Mouse (Mus musculus) forebrain, embryonic 16.5 days (tissue): ENCODE results near the gene Dynlt1f. TPM values are rescaled to one million over a fixed set of nuclear protein-coding genes. Genes with fewer than 3 reads are reported as not detected.
"Not testable (repeated sequence)": the region's sequence is repeated elsewhere in the genome, so short reads cannot be mapped to it uniquely, and the experiment has no call there.

Experiments used
- ATAC-seq: fragments of 200-750 bp; cut with Nextera tagmentation; 2 replicates; pipeline ENCODE4 v1.8.0; 2017; ENCODE audit warnings: mild to moderate bottlenecking, moderate library complexity
- H3K27ac ChIP-seq: fragments of 300-500 bp; sonication (generic); 2 replicates; pipeline ENCODE4 v1.5.1; 2014; ENCODE audit warnings: low read length, control low read depth
- H3K27me3 ChIP-seq: fragments of 300-500 bp; sonication (generic); replicated peaks from 2 replicates; pipeline ENCODE4 v1.6.1; 2014; ENCODE audit warnings: low read length; ENCODE audit not compliant: control insufficient read depth, insufficient read depth
- H3K36me3 ChIP-seq: fragments of 300-500 bp; sonication (generic); 2 replicates; pipeline ENCODE4 v1.6.1; 2014; ENCODE audit not compliant: control insufficient read depth, insufficient read depth
- H3K4me1 ChIP-seq: fragments of 300-500 bp; sonication (generic); replicated peaks from 2 replicates; pipeline ENCODE4 v1.6.1; 2014; ENCODE audit warnings: low read length; ENCODE audit not compliant: control insufficient read depth, insufficient read depth
- H3K4me2 ChIP-seq: fragments of 300-500 bp; sonication (generic); 2 replicates; pipeline ENCODE4 v1.6.1; 2014; ENCODE audit warnings: mild to moderate bottlenecking, low read length, control low read depth
- H3K4me3 ChIP-seq: fragments of 300-500 bp; sonication (generic); replicated peaks from 2 replicates; pipeline ENCODE4 v1.5.1; 2014; ENCODE audit warnings: mild to moderate bottlenecking, low read length, control low read depth
- H3K9ac ChIP-seq: fragments of 300-500 bp; sonication (generic); replicated peaks from 2 replicates; pipeline ENCODE4 v1.6.1; 2014; ENCODE audit warnings: low read depth, low read length, control low read depth
- H3K9me3 ChIP-seq: fragments of 300-500 bp; sonication (generic); 2 replicates; pipeline ENCODE4 v1.6.1; 2016; ENCODE audit warnings: low read length; ENCODE audit not compliant: control insufficient read depth
- WGBS: fragments of 180-500 bp; shearing (Covaris S2); extraction: QIAGEN DNeasy Blood & Tissue Kit; methylation state at CpG from one replicate; pipeline ENCODE4 v1.1.7; 2014; 5-methylcytosine and 5-hydroxymethylcytosine counted together
- polyA plus RNA-seq: library from polyadenylated mRNA; unstranded; fragments of >200 nt; fragmentation: Nextera tagmentation; extraction: Ambion mirVana; gene quantifications from 2 replicates; pipeline ENCODE4 v1.2.1, GENCODE M21; 2015

Dynlt1f gene
- polyA plus RNA-seq, 1 experiment from 2014 or later = 206 TPM

- 87% methylated on average over 3 of the region's 3 CpGs for WGBS
- not testable (repeated sequence) for H3K27ac ChIP-seq, H3K36me3 ChIP-seq, ATAC-seq, H3K9me3 ChIP-seq, H3K4me2 ChIP-seq, H3K9ac ChIP-seq, H3K4me3 ChIP-seq, H3K27me3 ChIP-seq, H3K4me1 ChIP-seq
Observed at GRCm38 (mm10) chr17:6647452-6647851, 8.2 kb downstream of the Dynlt1f start.

GRCm38 (mm10) chr17:6646841-6647240, 8.9 kb downstream of the Dynlt1f start:
- H3K9ac ChIP-seq, H3K4me1 ChIP-seq, H3K36me3 ChIP-seq, H3K4me3 ChIP-seq, H3K9me3 ChIP-seq, H3K27ac ChIP-seq, H3K4me2 ChIP-seq, H3K27me3 ChIP-seq, ATAC-seq: not testable (repeated sequence)
- WGBS = 100% methylated on average over 7 of the region's 8 CpGs

- not testable (repeated sequence) for H3K36me3 ChIP-seq, H3K9ac ChIP-seq, H3K4me2 ChIP-seq, H3K4me3 ChIP-seq, H3K9me3 ChIP-seq, ATAC-seq, H3K4me1 ChIP-seq, H3K27ac ChIP-seq, H3K27me3 ChIP-seq
- whole genome bisulfite sequencing = 94% methylated on average over 4 of the region's 4 CpGs
Observed at GRCm38 (mm10) chr17:6645668-6646067, 10.0 kb downstream of the Dynlt1f start.

DNA sequence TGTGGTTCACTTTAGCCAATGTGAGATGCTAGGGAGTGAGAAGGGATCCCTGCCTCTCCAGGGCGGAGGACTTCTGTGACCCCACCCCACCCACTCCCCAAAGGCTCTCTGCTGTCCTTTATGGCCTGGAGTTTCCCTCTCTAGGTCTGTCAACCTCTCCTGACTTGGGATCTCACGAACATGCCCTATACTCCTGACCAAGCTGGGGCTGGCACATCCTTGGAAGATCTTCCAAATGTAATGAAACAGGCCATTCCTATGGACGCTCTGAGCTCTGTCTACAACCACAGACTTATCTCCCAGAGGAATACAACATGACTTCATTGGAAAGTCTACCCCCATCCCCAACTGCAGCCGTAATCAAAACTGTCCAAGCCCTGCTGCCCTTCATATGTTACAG, 11.0 kb downstream of the Dynlt1f start:
- ATAC-seq, H3K4me2 ChIP-seq, H3K4me3 ChIP-seq, H3K9me3 ChIP-seq, H3K27ac ChIP-seq, H3K9ac ChIP-seq, H3K27me3 ChIP-seq, H3K36me3 ChIP-seq, H3K4me1 ChIP-seq: not testable (repeated sequence)
- WGBS = 93% methylated on average over 4 of the region's 4 CpGs

GRCm38 (mm10) chr17:6644210-6644609, 11.5 kb downstream of the Dynlt1f start:
- not testable (repeated sequence) for ATAC-seq, H3K9me3 ChIP-seq, H3K4me2 ChIP-seq, H3K4me3 ChIP-seq, H3K27me3 ChIP-seq, H3K9ac ChIP-seq, H3K27ac ChIP-seq, H3K4me1 ChIP-seq, H3K36me3 ChIP-seq
- 91% methylated on average over 8 of the region's 9 CpGs for WGBS

- WGBS = 83% methylated on average over 14 of the region's 14 CpGs
Observed at GRCm38 (mm10) chr17:6640771-6641429, 14.8 kb downstream of the Dynlt1f start.

DNA sequence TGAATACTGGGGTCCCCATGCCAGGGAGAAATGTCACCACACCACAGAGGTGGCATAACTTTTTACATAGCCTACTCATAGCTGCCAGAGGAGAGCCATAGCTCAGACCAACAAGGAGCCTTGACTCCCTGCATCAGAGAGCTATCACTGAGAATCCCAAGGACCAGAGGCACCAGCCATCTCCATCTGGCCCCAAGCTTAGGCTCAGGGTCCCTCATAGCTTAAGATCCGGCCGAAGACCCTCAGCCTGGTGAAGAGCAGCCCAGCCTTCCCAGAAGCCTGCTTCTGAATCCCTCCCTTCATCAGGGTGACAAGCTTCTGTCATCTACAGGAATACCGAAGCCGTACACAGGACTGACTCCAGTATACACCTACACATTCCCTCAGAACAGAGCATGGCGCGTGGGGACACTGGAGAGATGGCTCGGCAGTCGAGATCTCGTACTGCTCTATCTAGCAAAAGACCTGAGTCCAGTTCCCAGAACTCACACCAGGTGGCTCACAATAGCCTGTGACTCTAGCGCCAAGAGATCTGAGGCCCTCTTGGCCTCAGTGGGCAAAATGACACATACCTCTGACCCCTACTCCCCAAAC, 15.6 kb downstream of the Dynlt1f start:
- H3K4me2 ChIP-seq, ATAC-seq, H3K27ac ChIP-seq, H3K4me3 ChIP-seq, H3K9me3 ChIP-seq, H3K9ac ChIP-seq, H3K4me1 ChIP-seq, H3K36me3 ChIP-seq, H3K27me3 ChIP-seq: not testable (repeated sequence)
- 96% methylated on average over 10 of the region's 10 CpGs for WGBS

More at GRCm38 (mm10) chr17:6640771-6641429, 14.8 kb downstream of the Dynlt1f start:
- H3K4me3 ChIP-seq, H3K36me3 ChIP-seq, H3K9me3 ChIP-seq, ATAC-seq, H3K4me1 ChIP-seq, H3K9ac ChIP-seq, H3K4me2 ChIP-seq, H3K27me3 ChIP-seq, H3K27ac ChIP-seq: not testable (repeated sequence)

- H3K9ac ChIP-seq, H3K4me2 ChIP-seq, H3K9me3 ChIP-seq, H3K4me3 ChIP-seq, ATAC-seq, H3K36me3 ChIP-seq, H3K27ac ChIP-seq, H3K4me1 ChIP-seq, H3K27me3 ChIP-seq: not testable (repeated sequence)
- WGBS = 93% methylated on average over 15 of the region's 21 CpGs
Observed at GRCm38 (mm10) chr17:6639486-6639885, 16.2 kb downstream of the Dynlt1f start.

GRCm38 (mm10) chr17:6638444-6638843, 17.3 kb downstream of the Dynlt1f start:
- not testable (repeated sequence) for H3K36me3 ChIP-seq, H3K27ac ChIP-seq, H3K27me3 ChIP-seq, H3K9me3 ChIP-seq, H3K9ac ChIP-seq, ATAC-seq, H3K4me3 ChIP-seq, H3K4me1 ChIP-seq, H3K4me2 ChIP-seq
- 86% methylated on average over 8 of the region's 8 CpGs for WGBS

DNA sequence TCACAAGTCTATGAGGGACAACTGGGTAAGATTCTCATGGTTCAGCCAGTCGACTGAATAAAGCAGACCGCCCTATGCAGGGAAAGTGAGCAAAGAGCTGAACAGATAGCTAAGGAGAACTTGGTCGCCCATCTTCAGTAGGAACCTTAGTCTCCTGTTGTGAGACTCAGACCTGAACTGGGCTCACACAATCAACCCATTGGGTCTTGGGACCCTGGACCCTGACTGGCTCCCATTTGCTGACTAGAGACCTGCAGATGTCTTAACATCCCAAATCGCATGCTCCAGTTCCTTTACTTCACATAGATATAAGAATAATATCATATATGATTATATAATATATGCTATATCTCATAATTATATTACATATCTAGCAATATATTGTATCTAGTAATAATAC, 18.3 kb downstream of the Dynlt1f start:
- H3K4me1 ChIP-seq, H3K9me3 ChIP-seq, ATAC-seq, H3K9ac ChIP-seq, H3K4me3 ChIP-seq, H3K27ac ChIP-seq, H3K36me3 ChIP-seq, H3K4me2 ChIP-seq, H3K27me3 ChIP-seq: not testable (repeated sequence)
- WGBS = 98% methylated on average over 3 of the region's 4 CpGs
